Mouse (Mus musculus) frontal cortex, postnatal 36 days (tissue): ENCODE data around the gene Atp1a4.

ENCODE experiments used
- DNase-seq, 2 experiments: peaks; one replicate each; pipeline ENCODE4 v3.0.0; 2022; ENCODE audit warnings: low spot score in 2 of 2

The Atp1a4 gene

GRCm38 (mm10) chr1:172258314-172258713 is at the start of gene Atp1a4:
Gene Atp1a4, minus strand, starts transcription at chr1:172258414.
- DNase-seq = no peak

GRCm38 (mm10) chr1:172307936-172308335 is 49.7 kb upstream of the Atp1a4 start:
- DNase-seq = no peak

GRCm38 (mm10) chr1:172306885-172307284 is 48.7 kb upstream of the Atp1a4 start:
- no peak for DNase-seq

- DNase-seq = no peak
These were observed 48.0 kb upstream of the Atp1a4 start for GRCm38 (mm10) chr1:172306196-172306595.

GRCm38 (mm10) chr1:172305635-172306034 is 47.4 kb upstream of the Atp1a4 start:
- no peak for DNase-seq

GRCm38 (mm10) chr1:172305153-172305552 is 46.9 kb upstream of the Atp1a4 start:
- DNase-seq = no peak

- DNase-seq = no peak
These were observed 46.2 kb upstream of the Atp1a4 start for GRCm38 (mm10) chr1:172304443-172304842.

GRCm38 (mm10) chr1:172302851-172303250 is 44.6 kb upstream of the Atp1a4 start:
- DNase-seq = no peak

- DNase-seq = no peak
These were observed 44.1 kb upstream of the Atp1a4 start for GRCm38 (mm10) chr1:172302311-172302710.

GRCm38 (mm10) chr1:172301180-172301579 is 43.0 kb upstream of the Atp1a4 start:
- no peak for DNase-seq

GRCm38 (mm10) chr1:172300247-172300646 is 42.0 kb upstream of the Atp1a4 start:
- no peak for DNase-seq

GRCm38 (mm10) chr1:172299528-172299927 is 41.3 kb upstream of the Atp1a4 start:
- DNase-seq = no peak

- DNase-seq = peak in 1 of 2 experiments; percentile 73
These were observed 39.7 kb upstream of the Atp1a4 start, which contains the start of gene Atp1a2 for GRCm38 (mm10) chr1:172297611-172298537. Gene Atp1a2, minus strand, starts transcription at chr1:172298064.

- DNase-seq = no peak
These were observed 38.7 kb upstream of the Atp1a4 start for GRCm38 (mm10) chr1:172296816-172297510.

GRCm38 (mm10) chr1:172295751-172296197 is 37.6 kb upstream of the Atp1a4 start:
- DNase-seq = no peak

GRCm38 (mm10) chr1:172293449-172293848 is 35.2 kb upstream of the Atp1a4 start:
- no peak for DNase-seq

GRCm38 (mm10) chr1:172292880-172293279 is 34.7 kb upstream of the Atp1a4 start:
- no peak for DNase-seq

GRCm38 (mm10) chr1:172289617-172289946 is 31.4 kb upstream of the Atp1a4 start:
- DNase-seq = no peak

- no peak for DNase-seq
These were observed 30.8 kb upstream of the Atp1a4 start for GRCm38 (mm10) chr1:172288900-172289616.

GRCm38 (mm10) chr1:172286740-172287139 is 28.5 kb upstream of the Atp1a4 start:
- no peak for DNase-seq

- DNase-seq = no peak
These were observed 26.0 kb upstream of the Atp1a4 start for GRCm38 (mm10) chr1:172284221-172284620.

- no peak for DNase-seq
These were observed 24.9 kb upstream of the Atp1a4 start for GRCm38 (mm10) chr1:172283073-172283472.
